Mouse (Mus musculus): ENCODE results near the gene Tns1.

DNA sequence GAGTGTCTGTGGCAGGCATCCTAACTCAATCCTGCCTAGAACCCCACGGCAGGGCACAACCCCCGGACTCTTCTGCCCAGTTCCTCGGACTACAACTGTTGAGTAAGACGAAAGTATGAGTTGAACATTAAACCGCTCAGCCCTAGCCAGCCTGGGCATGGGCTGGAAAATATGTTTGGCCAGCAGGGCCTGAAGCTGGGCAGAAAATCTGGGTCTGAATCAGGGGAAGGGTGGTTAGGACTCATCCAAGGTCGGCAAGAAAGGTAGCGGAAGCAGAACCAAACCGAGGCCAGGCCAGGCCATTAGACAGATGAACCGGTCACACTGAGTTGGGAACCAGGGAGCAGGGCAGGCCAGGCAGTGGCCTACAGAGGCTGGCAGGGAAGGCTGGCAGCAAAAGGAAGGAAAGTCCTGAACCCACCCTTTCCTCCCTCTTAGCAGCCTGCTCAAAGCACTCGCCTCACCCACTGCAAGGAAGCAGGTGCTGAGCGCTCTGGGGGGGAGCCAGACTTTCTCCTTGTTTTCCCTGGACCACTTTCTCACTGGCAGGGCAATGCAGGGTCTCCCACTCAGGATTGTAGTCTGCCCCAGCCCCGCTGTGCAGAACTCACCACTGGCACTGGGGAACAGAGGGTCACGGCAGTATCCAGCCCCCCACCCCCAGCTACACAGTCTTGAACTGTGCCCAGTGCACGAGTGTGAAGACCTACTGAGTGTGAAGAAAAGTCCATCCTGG is 110.8 kb downstream of the Tns1 start:
- TF ChIP-seq CTCF (IDR thresholded peaks at IDR 0.05; ENCODE audit: low read depth, low read length) (no peak), POLR2A (IDR thresholded peaks at IDR 0.05; ENCODE audit: borderline replicate concordance, low read depth, low read length) (no peak)

Measured in bone marrow macrophage, adult 2 months (primary cell).